Mouse (Mus musculus): ENCODE data around the gene Pitpnm2.

Gene Pitpnm2

DNA sequence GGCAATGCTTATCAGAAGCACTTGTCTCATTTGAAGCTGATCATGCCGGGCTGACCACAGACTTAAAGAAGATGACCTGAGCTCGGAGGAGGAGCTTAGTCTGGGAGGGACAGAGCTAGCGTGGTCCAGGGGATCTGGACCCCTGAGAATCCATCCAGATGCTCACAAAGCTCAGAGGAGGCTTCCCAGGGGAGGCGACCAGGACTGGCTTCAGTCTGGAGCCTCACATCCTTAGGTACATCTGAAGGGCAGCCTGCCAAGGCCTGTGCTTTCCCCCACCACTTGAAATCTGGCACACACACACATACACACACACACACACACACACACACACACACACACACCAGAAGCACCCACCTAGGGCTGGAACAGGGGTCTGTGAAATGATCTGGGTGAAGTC lies 47.5 kb downstream of the Pitpnm2 start:
- DNase-seq (ENCODE audit: low spot score) = no peak

DNA sequence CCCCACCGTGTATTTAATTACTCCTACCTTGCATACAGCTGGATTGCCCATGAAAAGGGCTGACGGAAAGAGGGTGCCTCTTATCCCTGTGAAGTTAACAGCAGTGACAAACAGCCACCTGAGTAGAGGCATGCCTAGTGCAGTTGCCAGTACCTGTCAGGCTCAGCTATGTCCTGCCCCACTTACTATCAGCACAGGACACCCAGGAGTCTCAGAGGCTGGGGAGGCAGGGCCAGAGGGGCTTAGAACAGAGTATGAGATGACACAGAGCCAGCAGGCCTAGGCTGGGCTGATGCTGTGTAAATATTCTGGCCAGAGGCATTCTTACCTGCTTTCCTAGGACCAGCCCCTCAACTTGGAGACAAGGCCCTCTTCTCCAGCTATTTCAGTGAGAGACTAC lies 48.0 kb downstream of the Pitpnm2 start:
- no peak for DNase-seq (ENCODE audit: low spot score)

DNA sequence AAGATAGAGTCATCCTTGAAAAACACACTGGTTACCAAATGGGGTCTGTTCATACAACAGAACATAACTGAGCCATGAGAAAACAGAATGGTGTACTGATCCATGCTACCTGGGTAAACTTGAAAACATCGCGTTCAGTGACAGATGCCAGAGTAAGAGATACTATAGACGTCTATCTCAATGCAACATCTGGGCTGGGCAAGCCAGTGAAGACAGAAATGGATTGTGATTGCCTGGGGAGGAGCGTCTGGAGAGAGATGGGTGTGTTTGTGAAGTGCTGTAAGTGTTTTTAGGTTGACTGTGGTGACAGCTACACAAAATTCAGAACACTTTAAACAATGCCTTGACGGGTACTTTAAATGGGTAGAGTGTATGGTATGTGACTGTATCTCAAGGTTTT lies 48.7 kb downstream of the Pitpnm2 start:
- no peak for DNase-seq (ENCODE audit: low spot score)

DNA sequence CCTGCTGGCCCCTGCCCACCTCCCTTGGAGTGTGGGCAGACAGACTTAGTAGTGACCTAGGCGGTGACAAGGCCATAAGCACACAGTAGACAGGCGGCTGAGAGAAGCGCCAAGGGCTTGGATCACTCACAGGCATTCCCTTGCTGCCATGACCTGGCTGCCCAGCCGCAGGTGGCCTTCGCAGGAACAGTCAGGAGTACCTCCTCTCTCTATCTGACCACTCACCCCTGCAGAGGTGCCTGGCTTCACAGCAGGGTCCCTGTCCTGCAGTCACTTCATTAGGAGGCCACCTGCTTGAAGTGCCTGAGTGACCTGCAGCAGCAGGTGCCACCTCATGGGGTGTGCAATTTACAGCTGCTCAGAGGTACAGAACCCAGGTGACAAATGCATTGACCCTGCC lies 50.4 kb downstream of the Pitpnm2 start:
- no peak for DNase-seq (ENCODE audit: low spot score)

DNA sequence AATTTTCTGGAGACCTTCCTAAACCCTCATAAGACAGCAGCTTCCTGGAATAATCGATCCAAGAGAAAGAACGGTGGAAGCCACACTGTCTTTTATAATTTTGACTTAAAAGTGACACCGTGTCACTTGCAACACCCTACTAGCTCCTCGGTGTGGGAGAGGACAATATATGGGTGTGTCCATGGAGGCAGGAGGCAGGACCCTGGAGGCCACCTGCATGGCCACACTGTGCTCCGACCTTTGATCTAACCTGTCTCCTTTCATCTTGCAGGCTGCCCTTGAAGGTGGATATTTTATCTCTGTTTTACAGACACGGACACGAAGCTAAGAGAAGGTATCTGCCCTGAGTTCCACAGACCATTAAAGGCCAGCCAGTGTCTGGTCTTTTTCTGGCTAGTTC lies 51.1 kb downstream of the Pitpnm2 start:
- DNase-seq (ENCODE audit: low spot score) = no peak

DNA sequence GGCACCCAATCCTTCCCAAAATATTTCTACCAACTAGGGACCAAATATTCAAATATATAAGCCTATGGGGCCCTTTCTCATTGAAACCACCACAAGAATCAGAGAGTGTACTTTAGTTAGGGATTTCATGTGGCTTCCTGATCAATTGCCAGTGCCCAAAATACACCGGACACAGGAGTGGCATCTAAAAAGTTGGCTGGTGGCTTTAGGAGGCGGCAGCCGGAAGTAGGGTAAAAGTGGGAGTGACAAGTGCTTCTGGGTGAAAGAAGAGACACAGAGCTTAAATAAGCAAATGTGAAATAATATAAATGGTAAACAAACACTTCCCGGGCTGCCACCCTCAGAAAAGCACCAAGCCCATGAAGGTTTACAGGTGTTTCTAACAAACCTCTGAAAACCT lies 53.5 kb downstream of the Pitpnm2 start:
- peak; percentile 53 for DNase-seq (ENCODE audit: low spot score)

DNA sequence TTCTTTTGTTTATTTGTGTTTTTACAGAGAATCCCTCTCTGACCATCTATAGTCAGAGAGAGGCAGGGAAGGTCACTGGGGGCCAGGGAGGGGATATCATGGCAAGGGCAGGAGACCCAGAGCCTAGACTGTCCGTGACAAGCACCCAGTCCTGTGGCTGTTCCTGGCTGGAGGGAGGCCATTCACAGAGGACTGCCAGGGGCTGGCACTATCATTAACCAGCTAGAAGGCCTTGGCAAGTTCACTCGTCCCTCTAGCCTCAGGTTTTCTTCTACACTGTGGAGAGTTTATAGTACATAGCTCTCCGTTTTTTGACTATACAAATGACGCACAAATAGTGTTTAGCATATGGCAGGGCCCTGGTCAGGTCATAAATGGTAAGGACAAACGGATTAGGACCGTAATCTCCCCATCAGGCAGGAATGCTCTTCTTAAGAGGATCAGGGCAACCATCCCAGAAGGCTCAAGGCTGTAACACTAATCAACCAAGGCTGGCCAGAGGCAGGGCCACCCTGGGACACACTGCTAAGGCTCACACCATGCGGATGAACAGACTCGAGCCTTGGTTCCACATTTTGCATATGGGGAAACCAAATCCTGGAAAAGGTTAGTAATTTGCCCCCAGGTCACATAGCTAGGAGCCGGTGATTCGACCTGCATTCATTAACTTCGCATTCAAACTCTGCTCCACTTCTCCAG lies 55.0 kb downstream of the Pitpnm2 start:
- DNase-seq (ENCODE audit: low spot score) = peak; percentile 69

DNA sequence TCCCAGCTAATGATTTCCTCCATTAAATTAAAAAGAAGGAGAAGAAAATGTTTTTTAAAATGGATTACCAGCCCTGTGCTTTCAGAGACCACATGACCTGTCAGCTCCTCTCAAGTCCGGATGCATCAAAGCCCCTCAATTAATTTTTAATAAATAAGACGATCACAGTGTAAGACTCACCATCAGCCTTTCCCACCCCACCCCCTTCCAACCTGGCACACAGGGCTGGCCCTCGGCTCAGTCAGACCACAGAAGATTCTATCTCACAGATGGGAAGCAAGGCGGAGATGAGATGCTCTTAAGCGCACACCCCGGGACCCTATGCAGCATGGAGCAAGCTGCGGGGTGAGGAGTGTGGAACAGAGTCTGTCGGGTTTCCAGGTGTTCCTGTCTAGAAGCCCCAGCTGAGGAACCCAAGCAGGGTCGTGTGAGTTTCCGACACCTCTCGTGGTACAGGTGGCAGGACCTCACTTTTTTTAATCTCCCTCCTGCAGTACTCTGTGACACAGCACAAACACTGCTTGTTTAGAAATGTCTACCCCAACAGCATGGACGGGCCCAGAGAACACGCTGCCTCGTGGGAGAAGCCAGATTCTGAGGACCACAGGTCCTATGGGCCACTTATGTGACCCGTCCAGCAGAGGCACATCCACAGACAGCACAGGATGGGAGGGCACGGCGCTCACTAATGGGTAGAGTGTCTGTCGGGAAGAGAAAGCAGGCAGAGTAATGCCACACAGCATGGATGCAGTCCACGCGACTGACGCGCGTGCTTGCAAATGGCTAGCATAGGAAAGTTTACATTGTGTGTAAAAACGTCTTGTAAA lies 56.1 kb downstream of the Pitpnm2 start:
- DNase-seq (ENCODE audit: low spot score) = no peak

DNA sequence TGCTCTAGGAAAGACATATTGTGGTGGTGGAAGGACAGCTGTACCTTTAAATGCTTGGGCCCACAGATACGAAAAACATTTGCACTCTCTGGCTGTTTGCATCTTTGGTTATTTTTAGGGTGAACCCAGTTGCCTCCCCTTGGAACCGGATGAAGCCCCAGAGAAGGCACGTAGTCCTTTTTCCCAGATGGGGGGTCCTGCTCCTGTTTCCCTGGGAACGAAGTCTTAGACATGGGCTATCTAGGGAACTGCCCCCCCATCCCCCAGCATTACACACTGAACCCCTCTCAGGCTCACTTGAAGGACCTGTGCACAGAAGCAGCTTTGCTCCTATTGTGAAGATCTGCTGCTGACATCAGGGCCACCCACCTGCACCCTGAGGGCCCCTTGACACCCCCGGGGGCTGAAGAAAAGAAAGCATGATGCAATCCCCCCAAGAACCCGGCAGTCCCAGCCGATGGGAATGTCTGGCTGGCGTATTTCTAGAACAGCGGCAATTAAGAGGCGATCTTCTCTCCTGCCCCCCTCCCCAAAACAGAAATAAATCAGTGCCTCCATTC lies 56.8 kb downstream of the Pitpnm2 start:
- DNase-seq (ENCODE audit: low spot score) = no peak

DNA sequence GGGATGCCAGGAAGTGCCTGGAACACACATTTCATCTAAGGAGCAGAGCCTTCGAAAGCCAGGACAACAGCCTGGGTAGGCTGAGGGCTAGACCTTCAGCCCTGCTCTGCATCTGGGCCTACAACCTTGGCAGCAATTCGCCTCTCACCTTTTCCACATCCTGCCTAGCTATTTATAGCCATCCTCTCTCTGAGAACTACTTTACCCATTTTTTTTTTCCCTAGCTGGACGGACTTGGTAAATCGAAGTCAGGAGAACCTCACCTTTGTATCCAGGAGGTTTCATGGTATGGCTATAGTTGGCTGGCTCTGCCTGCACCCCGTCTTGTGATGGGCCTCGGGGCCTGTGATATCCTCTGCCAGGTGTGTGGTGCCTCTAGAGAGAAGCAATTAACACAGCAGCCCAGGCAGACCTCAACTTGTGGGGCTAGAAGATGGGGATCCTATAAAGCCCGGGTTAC lies 57.3 kb downstream of the Pitpnm2 start:
- DNase-seq (ENCODE audit: low spot score) = no peak

DNA sequence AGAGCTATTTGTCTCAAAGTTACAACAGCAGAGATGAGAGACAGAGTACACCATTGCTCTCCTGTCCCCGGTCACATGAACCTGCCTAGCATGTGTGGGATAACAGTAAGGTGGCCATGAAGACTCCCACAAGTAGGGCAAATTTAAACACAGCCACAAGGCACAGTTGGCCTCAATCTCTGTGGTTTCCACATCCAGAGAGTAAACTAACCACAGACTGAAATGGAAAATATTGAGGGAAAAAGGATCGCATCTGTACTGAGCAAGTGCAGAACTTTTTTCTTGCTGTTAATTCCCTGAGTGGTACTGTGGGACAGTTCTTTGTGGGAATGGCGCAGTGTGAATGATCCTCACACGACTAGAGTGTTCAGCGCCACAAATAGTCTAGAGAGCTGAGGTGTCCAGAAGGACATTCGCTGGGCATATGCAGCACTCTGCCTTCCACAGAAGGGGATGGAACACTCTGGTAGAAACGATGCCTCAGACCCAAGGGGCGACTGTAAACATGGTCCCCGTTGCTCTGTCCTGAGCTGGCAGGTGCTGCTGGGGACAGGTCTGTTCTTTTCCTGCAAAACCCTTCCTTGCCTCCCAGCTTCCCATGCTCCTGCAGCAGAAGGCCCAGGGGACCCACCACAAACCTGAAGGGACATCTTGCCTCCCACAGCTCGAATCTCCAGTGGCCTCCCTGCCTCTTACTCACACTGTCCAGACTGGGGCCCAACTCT lies 59.3 kb downstream of the Pitpnm2 start:
- DNase-seq (ENCODE audit: low spot score) = peak; percentile 57

DNA sequence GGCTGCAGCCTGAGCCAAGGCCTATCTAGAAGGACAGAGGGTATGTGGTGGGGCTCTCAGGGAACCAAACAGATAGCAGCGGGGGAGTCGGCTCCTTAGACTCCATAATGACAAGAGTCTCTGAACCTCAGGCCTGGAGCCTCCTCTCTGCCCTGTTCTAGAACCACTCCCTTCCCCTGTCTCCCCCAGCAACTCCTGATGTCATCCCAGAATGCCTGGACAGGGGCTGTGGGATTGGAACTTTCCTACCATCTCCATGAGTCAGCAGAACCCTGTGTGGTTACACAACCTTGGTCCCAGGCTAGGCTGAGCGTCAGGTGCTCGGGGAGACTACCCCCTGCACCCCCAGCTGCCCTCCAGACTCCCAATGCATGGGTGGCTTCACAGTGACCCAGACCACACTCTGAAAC lies 60.0 kb downstream of the Pitpnm2 start:
- DNase-seq (ENCODE audit: low spot score) = peak; percentile 68

DNA sequence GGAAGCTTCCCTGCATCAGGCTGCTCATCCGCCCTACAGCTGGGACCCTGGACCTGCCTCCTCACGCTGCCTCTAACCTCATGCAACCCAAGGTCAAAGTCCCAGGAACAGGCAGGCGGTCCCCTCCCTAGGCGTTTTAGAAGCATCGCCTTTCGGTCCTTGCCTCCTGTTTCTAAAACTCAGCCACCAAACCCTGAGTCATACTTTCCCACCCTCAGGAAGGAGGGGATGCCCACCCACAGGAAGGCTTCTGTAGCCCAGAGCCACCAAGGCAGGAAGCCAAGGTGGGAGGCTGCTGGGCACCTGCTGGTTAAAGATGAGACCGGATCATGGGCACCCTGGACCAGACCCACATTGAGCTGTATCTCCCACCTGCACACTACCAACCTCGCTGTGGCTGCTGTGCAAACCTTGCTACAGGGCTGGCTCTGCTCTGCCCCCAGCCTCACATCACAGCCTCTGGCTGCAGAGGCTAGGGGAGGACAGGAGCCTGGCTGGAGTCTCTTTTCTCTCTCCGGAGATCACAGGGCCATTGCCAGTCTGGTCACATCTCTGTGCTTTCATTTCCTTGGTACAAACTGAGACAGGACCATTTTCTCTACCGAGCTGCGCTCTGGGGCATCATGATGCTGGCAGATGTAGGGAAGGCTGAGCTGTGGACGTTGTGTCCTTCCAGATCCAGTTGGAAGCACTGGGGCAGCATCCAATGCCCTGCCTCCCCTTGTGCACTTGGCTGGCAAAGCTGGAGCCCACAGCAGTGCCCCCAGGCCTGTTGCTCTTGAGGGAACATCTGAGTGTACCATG lies 61.9 kb downstream of the Pitpnm2 start:
- DNase-seq (ENCODE audit: low spot score) = no peak

DNA sequence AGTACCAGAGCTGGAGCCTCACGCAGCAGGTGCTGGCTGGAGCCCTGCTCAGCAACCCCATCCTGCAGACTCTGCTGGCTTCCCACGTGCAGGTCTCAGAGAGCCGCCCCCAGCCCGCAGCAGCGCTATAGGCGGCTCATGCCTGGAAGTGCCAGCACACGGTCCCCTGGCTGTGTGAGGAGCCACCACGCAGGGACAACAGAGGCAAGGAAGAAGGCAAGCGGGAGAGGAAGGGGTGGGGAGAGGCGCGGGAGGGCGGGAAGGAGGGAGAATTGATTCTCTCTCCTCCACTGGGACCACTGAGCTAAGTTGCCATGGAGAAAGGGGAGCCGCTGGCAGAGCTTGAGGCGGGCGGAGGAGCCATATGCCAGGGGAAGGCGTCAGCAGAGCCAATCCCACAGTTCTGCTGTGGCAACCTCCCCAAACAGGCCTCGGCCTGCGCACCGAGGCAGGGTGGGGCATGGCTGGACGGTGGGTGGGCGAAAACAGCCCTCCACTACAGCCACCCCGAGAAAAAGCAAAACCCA lies 62.5 kb downstream of the Pitpnm2 start:
- DNase-seq (ENCODE audit: low spot score) = no peak

DNA sequence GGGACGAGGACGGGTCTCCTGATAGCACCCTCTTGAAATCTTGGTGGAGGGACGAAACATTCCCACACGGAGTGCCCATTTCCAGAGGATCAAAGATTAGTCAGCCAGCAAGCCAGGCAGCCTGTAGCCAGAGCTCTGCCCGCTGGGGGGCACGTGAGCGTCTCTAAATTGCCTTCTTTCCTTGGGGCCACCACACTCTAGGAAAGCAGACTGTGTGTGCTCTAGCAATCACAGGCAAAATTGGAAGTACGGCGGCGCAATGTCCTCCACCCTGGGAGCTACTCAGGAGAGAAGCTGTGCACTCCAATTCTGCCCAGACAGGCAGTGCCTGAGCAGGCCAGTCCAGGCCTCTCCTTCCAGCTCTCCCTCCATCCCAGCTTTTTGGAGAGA lies 63.1 kb downstream of the Pitpnm2 start:
- no peak for DNase-seq (ENCODE audit: low spot score)

DNA sequence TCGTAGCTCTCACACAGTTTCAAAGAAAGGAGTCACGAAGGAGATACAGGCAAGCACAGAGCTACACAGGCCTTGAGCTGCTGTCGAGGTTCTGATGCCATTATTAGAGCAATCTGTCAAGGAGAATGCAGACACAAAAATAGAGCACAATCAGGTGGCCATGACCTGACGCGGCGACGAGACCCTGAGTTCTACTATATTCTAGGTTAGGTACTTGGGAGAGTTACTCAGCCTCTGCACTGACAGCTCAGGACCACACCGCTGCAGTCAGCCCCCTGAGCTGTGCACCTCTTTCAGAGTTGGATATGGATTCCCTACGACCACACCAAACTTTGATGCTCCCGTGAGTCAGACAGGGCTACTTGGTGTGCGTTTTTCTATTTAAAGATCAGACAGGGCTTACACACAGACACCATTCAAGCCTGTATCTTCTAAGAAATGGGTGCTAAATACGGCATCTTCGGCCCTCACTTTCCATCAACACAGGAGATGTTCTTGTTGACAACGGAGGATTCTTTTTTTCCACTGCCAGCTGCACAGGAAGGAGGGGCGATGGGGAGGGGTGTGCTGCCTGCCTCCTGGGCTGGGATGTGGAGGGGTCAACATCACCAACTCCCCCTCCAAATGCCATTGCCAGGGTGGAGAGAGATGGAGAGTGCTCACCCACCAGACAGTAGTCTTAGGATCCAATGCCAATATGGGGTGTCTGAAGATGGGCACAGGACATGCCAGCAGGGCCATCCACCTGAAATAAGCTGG lies 63.7 kb downstream of the Pitpnm2 start:
- no peak for DNase-seq (ENCODE audit: low spot score)

DNA sequence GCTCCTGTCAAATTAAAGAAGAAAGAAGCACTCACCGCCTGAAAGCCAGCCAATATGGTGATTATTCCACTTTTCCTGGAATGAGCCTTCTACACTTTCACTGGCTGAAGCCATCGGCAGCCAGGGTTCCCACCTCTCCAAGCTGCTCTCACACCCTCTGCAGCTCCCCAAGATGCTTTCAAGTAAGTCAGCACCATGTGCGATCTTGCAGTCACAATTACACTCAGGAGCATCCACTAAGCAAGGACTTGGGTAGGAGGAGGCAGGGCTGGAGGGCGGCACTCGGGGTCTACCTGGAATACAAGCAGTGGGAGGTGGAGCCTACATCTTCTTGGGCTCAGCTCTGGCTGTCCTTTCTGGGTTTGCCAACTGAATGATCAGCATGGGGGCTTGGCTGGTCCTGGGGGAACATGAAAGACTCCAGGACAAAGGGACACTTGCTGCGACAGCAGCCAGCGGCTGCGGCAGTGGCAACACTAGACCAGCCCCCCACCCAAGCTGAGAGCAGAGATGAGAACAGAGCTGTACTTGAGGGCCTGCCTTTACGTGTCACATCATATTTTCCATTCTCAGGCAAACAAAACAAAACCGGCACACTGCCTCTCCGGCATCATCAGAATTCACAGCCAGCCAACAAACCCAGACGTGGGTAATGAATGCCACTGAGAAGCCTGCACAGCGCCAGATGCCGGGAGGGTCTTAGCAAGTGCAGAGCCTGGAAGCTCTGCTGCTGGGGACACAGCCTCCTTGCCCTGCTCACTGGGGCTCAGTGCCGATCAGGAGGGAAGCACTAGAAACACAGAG lies 64.5 kb downstream of the Pitpnm2 start:
- DNase-seq (ENCODE audit: low spot score) = no peak

DNA sequence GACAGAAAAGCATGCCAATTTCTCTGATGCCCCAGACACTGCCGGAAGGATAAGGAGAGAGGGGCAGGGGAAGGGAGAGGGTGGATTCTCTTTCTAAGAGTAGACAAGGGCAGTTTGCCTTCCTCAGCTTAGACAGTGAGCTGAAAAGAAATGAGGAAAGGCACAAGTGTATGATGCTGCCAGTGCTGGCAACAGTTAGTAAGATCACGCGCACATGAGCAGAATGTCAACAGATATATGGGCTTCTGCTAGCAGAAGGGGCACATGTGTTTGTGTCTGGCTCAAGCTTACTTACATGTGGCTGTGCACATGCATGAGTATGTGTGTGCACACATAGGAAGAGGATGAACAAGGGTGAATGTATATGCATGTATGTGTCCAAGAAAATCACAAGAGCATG lies 65.4 kb downstream of the Pitpnm2 start:
- no peak for DNase-seq (ENCODE audit: low spot score)

DNA sequence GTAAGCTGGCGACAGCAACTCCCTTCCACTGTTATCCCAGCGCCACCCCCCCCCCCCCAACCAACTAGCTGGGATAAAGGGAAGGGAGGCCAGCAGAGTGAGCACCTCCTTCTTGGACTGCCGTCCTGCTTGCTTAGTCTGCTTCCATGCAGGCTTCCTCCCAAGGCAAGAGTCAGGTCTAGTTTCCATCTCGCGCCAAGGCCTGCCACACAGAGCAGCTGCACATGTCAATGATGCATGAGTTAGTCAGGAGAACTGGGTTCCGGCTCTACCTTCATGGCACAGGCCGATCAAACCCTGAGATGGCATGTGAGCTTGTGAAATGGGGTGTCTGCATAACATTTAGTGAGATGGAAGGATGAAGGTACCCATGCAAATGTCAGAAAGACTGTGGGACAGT lies 66.9 kb downstream of the Pitpnm2 start:
- no peak for DNase-seq (ENCODE audit: low spot score)

DNA sequence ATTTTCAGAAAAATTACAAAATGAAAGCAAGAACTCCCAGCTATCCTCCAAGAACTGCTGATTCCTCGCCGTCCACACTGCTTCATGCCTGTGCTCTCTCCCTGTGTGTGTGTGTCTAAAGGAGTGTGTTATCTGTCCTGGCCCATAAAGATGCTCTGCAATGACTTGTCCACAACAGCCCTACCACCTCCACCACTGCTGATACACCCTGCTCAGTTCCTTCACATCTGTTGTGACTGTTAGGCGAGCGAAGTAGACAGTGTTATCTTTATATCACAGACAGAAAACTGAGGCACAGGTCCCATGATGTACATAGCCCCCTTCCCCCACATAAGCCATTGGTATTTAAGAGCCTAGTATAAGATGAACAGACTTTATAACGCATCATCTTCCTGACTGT lies 67.5 kb downstream of the Pitpnm2 start:
- no peak for DNase-seq (ENCODE audit: low spot score)

Data from adipocyte (in vitro differentiated cells).